Mouse (Mus musculus): Measurements from ENCODE around the gene Fign.

The Fign gene

DNA sequence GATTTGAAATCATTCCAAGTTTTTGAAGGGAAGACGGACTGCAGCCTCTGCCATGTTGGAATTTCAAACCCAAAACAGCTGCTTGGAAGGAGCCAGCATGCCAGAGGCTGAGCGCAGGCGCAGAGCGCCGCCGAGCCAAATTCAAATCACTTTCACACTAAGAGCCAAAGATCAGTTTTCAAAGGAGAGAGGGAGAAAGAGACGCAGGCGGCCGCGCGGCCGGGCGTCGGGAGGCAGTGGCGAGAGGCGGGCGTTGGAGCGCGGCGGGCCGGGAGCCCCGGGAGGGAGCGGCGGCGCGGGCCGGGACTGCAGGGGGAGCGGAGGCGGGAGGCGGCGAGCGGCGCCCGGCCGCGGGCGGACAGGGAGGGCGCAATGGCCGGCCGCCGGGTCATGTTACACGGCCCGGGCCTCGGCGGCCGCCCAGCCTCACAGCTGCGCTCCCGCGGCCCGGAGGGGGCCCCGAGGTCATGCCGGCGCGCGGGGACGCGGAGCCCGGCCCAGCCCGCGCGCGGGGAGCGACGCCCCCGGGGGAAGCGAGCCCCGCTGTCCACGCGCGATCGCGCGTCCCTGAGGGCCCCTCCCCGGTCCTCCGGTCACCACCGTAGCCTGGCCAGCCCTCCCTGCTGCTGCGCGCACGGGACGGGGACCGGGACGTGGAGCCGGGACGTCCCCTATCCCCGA, at the start of gene Fign:
Gene Fign, minus strand, starts transcription at position 102 of the 681 bp plus-strand sequence.
- peak; percentile 95 for DNase-seq (ENCODE audit: low read depth)

DNA sequence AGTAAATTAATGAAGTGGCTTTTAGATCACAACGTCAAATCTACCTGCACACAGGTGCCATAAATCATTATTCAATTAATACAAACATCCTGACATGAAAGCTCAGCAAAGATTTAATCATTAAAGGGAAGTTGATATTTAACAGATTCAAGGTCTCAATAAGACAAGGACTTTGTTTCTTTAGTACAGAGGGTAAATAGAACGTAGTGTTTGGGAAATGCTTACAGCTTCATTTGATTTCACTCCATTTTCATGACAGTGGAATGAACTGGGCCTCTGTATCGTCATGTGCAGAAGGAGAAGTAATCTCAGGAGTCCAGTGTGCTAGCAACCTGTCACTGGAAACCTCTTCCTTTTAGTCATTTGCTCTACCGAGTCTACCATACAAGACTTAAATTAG, 35.8 kb upstream of the Fign start:
- DNase-seq (ENCODE audit: low read depth): no peak

DNA sequence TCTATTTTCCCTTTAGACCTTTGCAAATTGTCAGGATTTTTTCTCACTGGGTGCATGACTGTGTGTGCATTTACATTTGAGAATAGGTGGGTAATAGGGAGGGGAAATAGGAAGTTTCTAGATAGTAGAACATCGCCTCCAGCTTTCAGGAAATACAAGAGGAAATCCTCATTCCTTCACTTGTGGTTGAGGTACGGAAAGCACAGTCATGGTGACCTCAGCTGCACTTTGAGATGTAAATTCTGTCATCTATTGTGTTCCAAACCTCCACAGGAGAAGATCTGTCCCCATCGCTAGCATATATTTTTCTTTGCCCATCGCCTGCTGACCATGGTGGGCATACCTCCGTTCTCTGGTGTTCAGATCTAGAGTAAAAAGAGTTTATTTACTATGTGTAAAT, 22.7 kb upstream of the Fign start:
- no peak for DNase-seq (ENCODE audit: low read depth)

DNA sequence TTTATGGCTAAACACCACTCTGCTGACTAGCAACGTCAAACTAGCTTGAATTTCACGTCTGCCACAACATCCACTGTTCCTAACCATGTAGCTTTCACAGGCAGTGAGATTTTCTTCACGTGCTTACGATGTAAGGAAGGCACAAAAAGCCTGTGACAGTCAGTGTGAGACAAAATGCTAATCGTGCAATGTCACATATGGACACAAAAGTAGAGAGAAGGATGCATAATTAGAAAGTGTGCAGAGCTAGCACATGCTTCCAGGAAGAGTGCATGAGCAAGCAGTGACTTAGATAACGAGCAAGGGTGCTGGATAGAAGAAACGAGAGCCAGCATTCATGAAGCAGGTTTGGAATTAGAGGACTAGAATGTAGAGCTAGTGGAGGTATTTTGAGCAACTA, 18.8 kb upstream of the Fign start:
- DNase-seq (ENCODE audit: low read depth): no peak

DNA sequence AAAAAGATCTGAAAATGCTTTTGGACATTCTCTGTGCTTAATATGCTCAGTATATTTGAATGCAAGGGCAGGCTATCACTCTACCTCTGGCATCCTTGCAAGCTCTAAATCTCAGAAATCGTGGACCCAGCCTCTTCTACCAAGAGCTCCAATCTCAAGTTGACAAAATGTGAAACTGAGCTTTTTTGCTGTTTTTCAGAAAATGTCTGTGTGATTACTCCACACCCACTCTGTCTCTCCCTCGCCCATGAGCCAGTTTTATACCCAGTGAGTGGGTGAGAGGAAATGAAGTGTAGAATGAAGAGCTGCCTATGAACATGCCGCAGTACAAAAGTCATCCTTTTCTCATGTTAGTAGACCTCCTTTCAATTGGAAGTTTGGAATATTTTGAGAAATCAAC, 13.3 kb upstream of the Fign start:
- DNase-seq (ENCODE audit: low read depth): no peak

DNA sequence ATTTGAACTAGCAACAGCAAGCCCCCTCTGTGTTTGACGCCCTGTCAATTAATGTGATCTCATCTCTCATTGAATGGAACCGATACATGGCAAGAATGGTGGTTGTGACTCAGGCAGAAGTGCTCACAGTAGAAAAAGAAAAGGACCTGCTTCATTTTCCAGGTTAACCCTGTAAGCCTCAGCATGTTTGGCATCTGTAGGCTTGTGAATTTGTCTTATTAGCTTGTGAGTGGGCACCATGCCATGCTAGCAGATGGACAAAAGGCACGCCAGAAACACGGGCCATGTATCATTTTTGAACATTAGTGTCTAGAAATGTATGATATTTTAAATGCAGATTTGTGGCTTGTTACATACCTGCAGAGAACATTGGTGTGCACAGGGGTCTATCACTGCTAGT, 12.0 kb upstream of the Fign start:
- DNase-seq (ENCODE audit: low read depth): no peak

DNA sequence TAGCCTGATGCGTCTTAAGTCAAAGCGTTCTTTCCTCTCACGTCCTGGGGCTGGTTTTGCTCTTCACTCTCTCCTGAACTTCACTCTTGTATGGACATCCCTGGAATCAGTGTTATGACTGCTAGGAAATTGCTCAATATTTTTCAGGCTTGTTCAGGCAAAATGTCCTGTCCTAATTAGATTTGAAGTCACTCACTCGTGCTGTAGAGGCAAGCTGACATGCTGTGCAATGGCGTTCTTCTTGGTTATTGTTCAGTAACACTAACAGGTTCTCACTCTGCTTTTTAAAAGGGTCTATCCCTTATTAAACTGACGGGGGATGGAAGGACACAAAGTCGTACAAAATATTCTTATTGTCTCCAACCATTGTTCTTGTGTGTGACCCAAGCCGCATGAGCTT, 10.2 kb upstream of the Fign start:
- DNase-seq (ENCODE audit: low read depth): no peak

DNA sequence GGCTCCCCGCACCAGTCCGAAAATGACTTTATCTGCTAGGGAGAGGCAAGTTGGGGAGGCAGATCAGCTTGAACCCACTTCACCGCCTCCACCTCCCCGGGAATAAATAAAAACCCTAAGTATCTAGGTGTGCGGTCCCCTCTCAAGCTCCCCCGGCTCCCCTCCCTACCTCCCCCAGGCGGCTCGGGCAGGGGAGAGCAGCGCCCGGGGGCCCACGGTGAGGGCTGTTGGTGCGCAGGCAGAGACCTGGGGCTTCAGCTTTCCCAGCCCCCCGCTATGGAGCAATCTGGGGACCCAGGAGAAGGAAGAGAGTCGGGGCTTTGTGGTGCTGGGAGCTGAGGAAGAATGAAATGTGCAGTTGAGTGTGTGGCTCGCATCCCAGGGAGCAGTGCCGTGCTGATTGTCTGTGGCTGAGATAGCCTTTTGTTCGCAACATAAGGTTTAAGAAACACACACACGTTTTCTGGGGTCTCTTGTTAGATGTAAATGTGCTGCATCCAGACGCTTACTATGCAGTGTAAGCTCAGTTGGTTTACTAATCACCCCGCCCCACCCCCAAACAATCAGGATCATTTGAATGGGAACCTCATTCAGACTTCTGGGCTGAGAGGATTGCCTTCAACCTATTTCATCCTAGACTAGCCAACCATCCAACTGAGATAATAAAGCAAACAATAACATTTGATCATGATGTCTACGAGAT, 931 bp upstream of the Fign start:
- DNase-seq (ENCODE audit: low read depth): peak; percentile 74

DNA sequence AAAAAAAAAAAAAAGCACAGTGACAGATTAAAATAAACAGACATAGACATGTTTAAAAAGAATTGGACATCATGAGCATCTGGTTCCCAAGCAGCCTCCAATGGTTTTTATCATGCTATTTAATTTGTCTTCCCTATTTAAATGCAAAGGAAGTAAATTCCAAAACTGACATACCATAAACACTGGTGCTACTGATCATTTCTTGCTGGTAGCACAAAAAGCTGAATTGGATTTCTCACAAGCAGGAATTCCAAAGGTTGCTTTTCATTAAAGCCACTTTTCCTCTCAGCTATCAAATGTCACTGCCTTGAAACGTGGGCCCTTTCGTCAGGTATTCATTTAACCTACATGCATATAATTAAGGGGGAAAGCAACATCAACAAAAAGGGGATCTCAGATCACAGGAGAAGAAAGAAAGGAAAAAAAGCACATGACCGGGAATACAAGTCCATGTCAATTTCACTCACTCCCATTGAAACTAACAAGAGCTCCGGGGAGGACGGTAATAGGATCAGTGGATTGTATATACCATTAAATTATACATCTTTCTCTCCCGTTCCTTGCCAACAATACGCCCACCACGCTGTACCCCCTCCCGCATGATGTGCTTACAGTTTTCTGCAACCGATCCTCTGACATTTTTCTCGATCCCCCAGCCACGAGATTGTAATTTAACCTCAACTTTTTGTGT, 972 bp downstream of the Fign start:
- peak; percentile 46 for DNase-seq (ENCODE audit: low read depth)

DNA sequence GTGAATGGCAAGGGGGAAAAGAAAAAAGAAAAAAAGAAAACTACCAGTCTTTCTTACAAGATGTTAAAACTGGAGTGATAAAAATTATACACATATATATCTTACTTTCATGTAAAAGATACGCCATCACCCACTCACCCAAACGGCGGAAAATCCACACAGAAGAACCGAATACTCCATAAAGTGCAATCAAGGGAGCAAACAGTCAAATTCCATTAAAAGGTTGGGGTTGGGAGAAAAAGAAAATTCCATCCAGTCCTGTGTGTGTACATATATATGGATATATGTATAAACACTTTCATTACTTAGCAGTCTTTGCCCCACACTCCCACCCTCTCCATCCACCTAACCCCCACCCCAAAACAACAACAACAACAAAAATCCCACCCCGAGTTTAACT, 1.7 kb downstream of the Fign start:
- DNase-seq (ENCODE audit: low read depth): peak; percentile 23

DNA sequence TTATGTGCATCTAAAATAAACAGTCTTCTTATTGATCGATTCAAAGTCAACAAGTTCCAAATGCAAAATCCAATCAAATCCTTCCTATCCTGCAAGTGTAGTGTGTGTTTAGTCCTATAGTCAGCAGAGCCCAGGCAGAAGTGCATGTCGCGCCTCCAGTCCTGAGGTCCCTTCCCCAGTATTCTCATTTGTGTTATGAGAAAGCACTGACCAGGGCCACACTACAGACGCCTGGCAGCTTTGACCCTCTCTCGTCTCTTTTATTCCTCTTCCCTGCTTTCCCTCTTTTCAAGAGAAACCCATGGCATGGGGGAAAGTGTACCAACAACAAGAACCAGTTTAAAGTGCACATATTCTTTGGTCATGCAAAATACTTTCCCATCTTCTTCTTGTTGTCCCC, 2.3 kb downstream of the Fign start:
- DNase-seq (ENCODE audit: low read depth): peak; percentile 54

DNA sequence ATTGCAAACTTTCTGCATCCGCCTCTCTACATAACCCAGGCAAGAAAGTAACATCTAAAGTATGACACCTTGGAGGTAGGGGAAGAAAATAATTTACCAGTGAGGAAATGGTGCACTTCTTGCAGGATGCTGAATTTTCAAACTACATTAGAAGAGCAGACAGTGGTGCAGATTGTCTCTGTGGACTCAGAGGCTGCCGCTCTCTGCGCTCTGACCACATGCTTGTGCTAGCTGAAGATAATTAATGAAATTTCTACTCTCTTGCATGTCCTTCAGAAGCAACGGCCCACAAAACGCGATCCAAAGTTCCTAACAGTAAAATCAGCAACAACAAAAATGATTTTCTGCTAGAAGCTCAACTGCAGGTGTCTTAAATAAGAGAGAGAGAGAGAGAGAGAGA, 4.8 kb downstream of the Fign start:
- peak; percentile 27 for DNase-seq (ENCODE audit: low read depth)

DNA sequence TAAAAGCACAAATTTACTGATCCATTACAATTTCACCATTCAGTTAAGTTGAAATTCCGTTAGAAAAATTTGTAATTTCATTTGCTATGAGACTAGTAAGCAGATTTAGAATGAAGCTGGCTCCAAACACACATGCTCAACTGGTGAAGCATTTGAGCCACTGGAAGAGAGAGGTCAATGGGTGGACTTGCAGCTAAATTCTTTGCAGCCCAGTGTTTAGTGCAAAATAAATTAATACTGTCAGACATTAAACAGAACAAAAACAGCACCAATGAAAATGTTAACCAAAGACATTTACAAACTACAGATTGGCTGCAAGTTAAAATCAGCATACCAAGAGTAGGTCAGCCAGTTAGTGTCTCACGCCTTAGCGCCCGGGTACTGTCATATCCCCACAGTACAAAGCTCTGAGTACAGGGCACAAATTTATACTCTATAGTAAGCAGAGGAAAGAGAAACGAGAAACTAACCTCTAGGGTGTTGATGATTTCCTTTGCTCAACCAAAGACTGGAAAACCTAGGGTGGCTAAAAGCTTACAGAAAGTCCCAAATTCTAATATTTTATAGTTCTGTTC, 13.9 kb downstream of the Fign start:
- peak; percentile 25 for DNase-seq (ENCODE audit: low read depth)

DNA sequence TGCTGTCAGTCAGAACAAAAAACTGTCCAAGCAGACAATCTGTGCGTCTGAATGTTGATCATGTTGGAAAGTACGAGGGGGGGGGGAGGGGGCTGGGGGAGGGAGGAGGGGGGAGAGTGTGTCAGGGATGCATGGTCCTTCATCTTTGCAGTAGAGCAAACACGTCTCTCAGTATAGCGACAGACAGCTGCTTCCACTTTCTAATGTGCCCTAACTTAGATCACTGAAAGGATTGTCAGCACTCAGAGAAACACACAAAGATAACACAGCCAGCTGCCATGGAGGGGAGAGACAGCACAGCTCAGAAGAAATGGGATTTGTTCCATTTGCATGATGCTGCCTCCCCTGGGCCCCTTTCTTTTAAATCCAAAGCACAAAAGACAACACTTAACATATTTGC, 18.1 kb downstream of the Fign start:
- no peak for DNase-seq (ENCODE audit: low read depth)

DNA sequence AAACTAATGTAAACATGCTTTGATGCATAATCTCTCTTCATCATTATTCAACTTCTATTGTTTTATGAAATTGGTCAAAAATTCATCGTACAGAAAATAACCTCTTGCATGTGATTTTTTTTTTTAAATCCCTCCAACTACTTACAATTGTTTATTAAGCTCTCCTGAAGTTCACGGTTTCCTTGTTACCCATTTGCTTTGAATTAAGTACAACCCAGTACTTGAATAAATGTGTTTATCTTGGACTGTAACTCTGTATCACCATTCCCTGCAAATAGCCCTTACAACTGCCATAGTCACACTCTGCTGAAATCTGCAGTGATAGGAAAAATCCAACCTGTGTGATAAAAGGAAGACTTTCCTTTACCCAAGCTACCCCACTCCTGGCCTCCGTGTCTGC, 19.3 kb downstream of the Fign start:
- no peak for DNase-seq (ENCODE audit: low read depth)

DNA sequence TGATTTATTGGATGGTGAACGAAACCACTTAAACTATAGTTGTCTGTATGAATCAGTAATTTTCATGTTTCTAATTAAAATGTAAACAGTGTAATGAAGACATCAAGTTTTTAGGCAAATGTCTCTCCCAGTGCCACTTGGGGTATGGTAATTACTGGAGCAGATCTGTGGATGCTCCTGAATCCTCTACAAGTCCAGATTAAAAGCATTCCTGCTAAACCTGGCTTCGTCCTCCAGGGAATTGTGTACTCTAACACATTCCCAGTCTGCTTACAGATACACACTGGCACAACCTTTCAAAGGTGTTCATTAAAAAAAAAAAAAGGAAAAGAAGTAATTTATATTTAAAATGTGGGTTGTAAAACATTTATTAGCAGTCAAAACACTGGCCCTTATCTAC, 20.0 kb downstream of the Fign start:
- no peak for DNase-seq (ENCODE audit: low read depth)

DNA sequence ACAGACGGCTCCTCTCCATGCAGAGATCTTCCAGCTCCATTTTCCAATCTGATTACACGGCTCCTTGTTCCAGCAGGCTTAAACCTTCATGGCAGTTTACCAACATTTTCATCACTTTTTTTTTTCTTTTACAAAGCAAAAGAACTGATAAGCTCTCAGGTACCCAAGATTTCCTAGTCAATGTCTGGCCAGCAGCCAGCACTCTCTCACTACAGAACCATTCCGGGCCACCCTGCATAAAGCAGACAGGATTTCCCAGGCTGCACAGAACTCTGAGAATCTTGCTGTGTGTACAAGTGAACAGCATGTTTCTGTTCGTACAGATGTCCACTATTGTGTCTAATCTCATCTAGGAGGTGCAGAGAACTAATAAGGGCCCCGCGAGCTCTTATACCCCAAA, 22.0 kb downstream of the Fign start:
- no peak for DNase-seq (ENCODE audit: low read depth)

DNA sequence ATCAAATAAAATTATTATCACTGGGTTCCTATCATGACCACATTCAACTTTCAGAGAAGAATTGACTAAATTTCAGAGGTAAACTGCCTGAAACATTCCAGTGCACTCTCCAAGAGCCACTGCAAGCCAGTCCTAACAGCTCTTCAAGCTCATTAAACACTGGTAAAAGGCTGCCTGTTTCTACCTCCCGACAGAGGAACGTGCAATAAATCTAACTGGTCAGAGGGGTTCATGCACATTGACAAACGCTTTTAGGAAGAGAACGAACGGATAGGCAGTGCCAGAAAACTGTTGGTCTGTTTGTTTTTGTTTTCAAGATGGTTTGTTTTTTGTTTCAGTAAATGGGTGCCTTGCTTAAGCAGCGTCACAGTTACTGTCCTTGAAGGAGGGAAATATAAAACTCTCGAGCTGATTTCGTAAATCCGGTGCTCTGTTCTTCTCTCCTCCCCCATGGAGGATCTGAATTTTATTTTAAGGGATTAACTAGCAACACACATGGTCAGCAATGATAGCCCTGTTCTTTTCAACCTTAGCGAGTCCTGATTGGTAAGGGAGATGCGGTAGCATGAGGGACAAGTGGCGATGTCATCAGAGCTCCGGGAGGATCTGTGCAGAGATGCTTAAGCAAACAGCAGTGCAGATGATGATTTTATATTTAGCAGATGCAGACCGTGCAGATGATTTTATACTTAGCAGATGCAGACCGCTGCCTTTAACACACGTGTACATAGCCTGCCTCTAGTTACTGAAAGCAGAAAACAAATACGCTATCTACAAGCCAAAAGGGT, 23.0 kb downstream of the Fign start:
- DNase-seq (ENCODE audit: low read depth): no peak

DNA sequence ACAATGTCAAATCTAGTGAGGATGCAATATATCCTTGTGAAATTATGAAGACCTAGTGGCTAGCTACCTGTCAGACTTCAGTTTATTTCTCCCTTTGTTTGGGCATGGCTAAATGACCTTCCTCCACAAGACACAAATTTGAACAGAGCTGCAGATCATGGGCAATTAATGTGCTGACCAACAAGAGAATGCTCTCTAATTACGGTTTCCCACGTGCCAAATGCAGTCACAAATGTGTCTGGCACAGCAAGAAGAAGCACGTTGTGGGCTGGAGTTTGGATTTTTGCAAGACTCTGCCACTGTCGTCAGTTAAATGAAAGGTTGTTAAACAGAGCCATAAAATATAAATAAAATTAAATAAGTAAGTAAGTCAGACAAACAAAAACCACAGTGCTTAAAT, 25.7 kb downstream of the Fign start:
- DNase-seq (ENCODE audit: low read depth): no peak

DNA sequence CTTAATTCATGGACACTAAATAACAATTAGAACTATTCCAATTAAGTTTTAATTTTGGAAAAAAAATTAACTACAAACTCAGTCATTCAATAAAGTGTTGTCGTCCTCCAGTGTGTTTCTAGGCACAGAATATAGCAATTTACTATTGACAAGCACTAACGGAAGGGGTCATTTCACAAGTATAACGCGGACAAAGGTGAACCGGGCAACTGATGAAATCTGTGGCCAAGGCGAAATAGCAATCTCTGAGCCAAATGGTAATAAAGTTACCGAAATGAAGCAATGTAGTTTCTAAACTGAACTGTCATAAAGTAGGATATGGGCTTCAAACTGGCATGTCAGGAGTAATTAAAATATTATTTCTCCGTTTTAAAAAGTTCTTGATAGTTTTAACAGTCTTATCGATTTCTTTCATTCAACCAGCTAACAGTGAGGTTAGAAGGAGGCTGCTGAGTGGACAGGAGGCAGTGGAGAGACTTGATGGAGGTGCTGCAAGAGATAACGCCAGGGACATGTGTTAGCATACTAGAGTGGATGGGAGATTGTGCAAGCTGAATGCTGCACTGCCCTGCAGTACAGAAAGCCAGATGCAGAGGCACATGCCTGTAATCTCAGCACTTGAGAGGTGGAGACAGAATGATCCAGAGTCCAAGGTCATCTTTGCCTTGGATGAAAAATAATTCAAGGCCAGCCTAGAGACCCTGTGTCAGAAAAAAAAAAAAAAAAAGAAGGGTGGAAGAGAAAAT, 27.7 kb downstream of the Fign start:
- DNase-seq (ENCODE audit: low read depth): no peak

DNA sequence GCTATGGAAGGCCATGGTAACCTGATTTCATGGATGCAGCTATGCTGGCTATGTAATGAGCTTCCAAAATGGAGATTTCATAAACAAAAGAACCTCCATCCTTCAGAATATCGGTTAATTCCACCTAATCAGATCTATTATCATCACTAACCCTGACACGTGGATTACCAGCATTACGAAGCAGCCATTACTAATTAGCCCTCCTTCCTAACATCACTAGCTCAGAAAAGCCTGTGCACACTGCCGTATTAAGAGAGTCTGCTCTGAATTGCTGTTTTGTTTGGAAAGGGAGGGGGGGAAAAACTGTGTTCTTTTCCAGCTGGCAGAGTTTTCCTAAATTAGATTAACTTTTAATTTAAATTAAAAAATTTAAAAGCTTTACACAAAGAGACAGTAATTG, 32.3 kb downstream of the Fign start:
- no peak for DNase-seq (ENCODE audit: low read depth)

DNA sequence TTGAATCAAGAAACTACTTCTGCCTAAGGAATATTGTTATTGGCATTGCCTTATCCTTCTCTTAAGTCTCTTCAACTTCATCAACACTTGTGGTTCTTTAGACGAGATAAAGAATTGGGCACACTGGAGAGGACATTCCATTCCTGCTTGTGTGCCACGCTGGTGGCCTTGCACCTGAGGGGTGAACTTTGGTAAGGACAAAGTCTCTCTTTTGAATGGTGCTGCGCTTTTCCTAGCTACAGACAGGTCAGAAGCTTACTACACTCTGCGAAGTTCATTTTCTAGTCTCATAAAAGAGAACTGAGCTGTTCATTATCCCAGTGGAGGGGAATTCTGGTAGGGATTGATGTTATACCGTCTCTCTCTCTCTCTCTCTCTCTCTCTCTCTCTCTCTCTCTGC, 38.4 kb downstream of the Fign start:
- no peak for DNase-seq (ENCODE audit: low read depth)
